Mouse (Mus musculus): ENCODE results near the gene Lrrc4c. TPM values are rescaled to one million over a fixed set of nuclear protein-coding genes. Genes with fewer than 3 reads are reported as not detected.

Lrrc4c gene
- polyA plus RNA-seq, 1 experiment from 2014 or later = 11.1 TPM

- H3K9ac ChIP-seq = no peak overlapping the region
- 82% methylated on average over 8 of the region's 8 CpGs for WGBS
- no peaks in the 10 kb centered on the region for H3K27me3 ChIP-seq
- no peaks in the 10 kb centered on the region for H3K4me1 ChIP-seq
- no peak overlapping the region for H3K27ac ChIP-seq
- H3K4me3 ChIP-seq = no peak overlapping the region
- ATAC-seq (ENCODE audit: low FRiP score) = no peak
- H3K36me3 ChIP-seq = no peaks in the 10 kb centered on the region
- no peak overlapping the region for H3K4me2 ChIP-seq (replicated peaks)
- H3K9me3 ChIP-seq (replicated peaks) = no peaks in the 10 kb centered on the region
Observed at GRCm38 (mm10) chr2:96577701-96578100, 259.7 kb downstream of the Lrrc4c start.

- no peaks in the 10 kb centered on the region for H3K36me3 ChIP-seq
- H3K9me3 ChIP-seq (replicated peaks) = no peaks in the 10 kb centered on the region
- no peaks in the 10 kb centered on the region for H3K4me1 ChIP-seq
- H3K9ac ChIP-seq = no peak overlapping the region
- no peak overlapping the region for H3K4me2 ChIP-seq (replicated peaks)
- no peak for ATAC-seq (ENCODE audit: low FRiP score)
- no peak overlapping the region for H3K27ac ChIP-seq
- 67% methylated on average over 1 of the region's 1 CpGs for WGBS
- H3K27me3 ChIP-seq = no peaks in the 10 kb centered on the region
- no peak overlapping the region for H3K4me3 ChIP-seq
Observed at GRCm38 (mm10) chr2:96580136-96580733, 262.3 kb downstream of the Lrrc4c start.

GRCm38 (mm10) chr2:96585665-96586064, 267.7 kb downstream of the Lrrc4c start:
- Histone ChIP-seq H3K36me3 (no peaks in the 10 kb centered on the region), H3K27ac (no peak overlapping the region), H3K9me3 (replicated peaks) (no peaks in the 10 kb centered on the region), H3K4me2 (replicated peaks) (no peak overlapping the region), H3K27me3 (no peaks in the 10 kb centered on the region), H3K4me3 (no peak overlapping the region), H3K4me1 (no peaks in the 10 kb centered on the region), H3K9ac (no peak overlapping the region)
- no peak for ATAC-seq (ENCODE audit: low FRiP score)
- 8% methylated on average over 4 of the region's 4 CpGs for WGBS

DNA sequence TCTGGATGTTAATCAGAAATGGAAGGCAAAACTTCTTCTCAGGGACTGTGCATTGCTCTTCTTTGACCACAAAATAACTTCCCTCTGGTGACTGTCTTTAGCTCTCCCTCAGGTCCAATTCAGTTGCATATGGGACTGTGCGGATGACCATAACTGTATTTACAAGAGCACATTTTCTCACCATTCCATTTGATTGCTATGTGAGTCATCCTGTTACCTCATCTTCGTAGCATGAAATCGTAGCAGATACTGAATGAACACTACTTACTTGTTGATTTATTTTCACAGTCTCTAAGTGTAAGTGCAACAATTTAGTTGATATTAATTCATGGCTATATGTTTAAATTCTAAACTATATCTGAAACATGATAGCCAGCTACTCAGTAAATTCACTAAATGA, 286.8 kb downstream of the Lrrc4c start:
- H3K9me3 ChIP-seq (replicated peaks) = no peaks in the 10 kb centered on the region
- no peaks in the 10 kb centered on the region for H3K36me3 ChIP-seq
- H3K4me2 ChIP-seq (replicated peaks) = no peak overlapping the region
- no peak overlapping the region for H3K27ac ChIP-seq
- no peaks in the 10 kb centered on the region for H3K4me1 ChIP-seq
- no peak overlapping the region for H3K4me3 ChIP-seq
- H3K27me3 ChIP-seq = no peaks in the 10 kb centered on the region
- no peak for ATAC-seq (ENCODE audit: low FRiP score)
- 93% methylated on average over 3 of the region's 3 CpGs for WGBS
- H3K9ac ChIP-seq = no peak overlapping the region

DNA sequence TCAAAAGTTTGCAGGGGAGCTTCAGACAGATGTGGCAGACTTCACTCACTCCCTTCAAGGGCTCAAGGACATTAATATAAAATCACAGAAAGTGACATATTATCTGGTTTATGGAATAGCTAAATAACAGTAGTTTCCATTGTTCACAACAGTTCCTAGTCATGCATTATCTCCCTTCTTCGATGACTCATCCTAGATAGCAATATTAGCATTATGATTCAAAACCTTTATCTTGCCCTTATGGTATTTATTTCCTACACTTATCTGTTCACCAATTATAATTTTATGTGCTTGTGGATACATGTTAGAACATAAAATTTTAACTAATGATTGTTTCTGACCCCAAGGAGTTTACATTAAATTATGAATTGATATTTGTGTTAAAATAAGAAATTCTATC, 296.2 kb downstream of the Lrrc4c start:
- Histone ChIP-seq H3K4me3 (no peak overlapping the region), H3K36me3 (no peaks in the 10 kb centered on the region), H3K9ac (no peak overlapping the region), H3K4me2 (replicated peaks) (no peak overlapping the region), H3K4me1 (no peaks in the 10 kb centered on the region), H3K9me3 (replicated peaks) (no peaks in the 10 kb centered on the region), H3K27ac (no peak overlapping the region), H3K27me3 (no peaks in the 10 kb centered on the region)
- ATAC-seq (ENCODE audit: low FRiP score) = no peak
- 93% methylated on average over 1 of the region's 1 CpGs for WGBS

DNA sequence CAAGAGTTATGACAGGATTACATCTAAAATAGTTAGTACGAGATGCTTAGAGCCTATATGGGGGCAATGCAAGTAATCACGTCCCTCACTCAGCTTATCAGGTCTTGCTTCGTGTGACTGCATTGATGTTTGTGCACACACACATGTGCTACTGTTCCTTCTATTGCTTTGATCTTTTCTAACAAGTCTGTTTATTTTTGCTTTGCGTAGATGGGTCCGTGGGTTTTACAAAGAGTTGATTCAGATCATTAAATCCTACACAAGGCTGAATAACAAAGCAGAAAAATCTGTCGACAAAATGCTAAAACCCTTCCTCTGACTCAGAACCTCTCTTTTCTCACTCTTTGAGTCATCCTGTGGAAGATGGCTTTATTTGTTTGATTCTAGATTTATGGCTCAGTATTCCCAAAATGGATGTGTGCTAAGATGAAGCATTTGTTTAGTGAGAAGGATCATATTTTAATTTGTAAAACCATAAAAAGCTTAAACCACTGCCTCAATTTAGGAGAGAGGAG, 300.8 kb downstream of the Lrrc4c start:
- no peaks in the 10 kb centered on the region for H3K4me1 ChIP-seq
- H3K27me3 ChIP-seq = no peaks in the 10 kb centered on the region
- no peak overlapping the region for H3K4me2 ChIP-seq (replicated peaks)
- 77% methylated on average over 6 of the region's 6 CpGs for WGBS
- H3K4me3 ChIP-seq = no peak overlapping the region
- no peak for ATAC-seq (ENCODE audit: low FRiP score)
- H3K27ac ChIP-seq = no peak overlapping the region
- no peaks in the 10 kb centered on the region for H3K36me3 ChIP-seq
- H3K9ac ChIP-seq = no peak overlapping the region
- no peaks in the 10 kb centered on the region for H3K9me3 ChIP-seq (replicated peaks)

- H3K4me2 ChIP-seq (replicated peaks) = no peak overlapping the region
- H3K27ac ChIP-seq = no peak overlapping the region
- no peak overlapping the region for H3K9ac ChIP-seq
- no peak for ATAC-seq (ENCODE audit: low FRiP score)
- no peaks in the 10 kb centered on the region for H3K4me1 ChIP-seq
- H3K27me3 ChIP-seq = no peaks in the 10 kb centered on the region
- H3K9me3 ChIP-seq (replicated peaks) = no peaks in the 10 kb centered on the region
- no peak overlapping the region for H3K4me3 ChIP-seq
- WGBS = 29% methylated on average over 4 of the region's 4 CpGs
- H3K36me3 ChIP-seq = no peaks in the 10 kb centered on the region
Observed at GRCm38 (mm10) chr2:96667113-96667512, 349.1 kb downstream of the Lrrc4c start.

GRCm38 (mm10) chr2:96681806-96682205, 363.8 kb downstream of the Lrrc4c start:
- no peaks in the 10 kb centered on the region for H3K9me3 ChIP-seq (replicated peaks)
- H3K4me3 ChIP-seq = no peak overlapping the region
- WGBS = 83% methylated on average over 4 of the region's 4 CpGs
- H3K36me3 ChIP-seq = no peaks in the 10 kb centered on the region
- no peaks in the 10 kb centered on the region for H3K4me1 ChIP-seq
- ATAC-seq (ENCODE audit: low FRiP score) = no peak
- no peaks in the 10 kb centered on the region for H3K27me3 ChIP-seq
- no peak overlapping the region for H3K27ac ChIP-seq
- H3K4me2 ChIP-seq (replicated peaks) = no peak overlapping the region
- H3K9ac ChIP-seq = no peak overlapping the region

- Histone ChIP-seq H3K27ac (no peak overlapping the region), H3K36me3 (no peaks in the 10 kb centered on the region), H3K9ac (no peak overlapping the region), H3K4me2 (replicated peaks) (no peak overlapping the region), H3K9me3 (replicated peaks) (no peaks in the 10 kb centered on the region), H3K4me1 (no peaks in the 10 kb centered on the region), H3K4me3 (no peak overlapping the region), H3K27me3 (no peaks in the 10 kb centered on the region)
- 71% methylated on average over 1 of the region's 1 CpGs for WGBS
- ATAC-seq (ENCODE audit: low FRiP score) = no peak
Observed at GRCm38 (mm10) chr2:96685328-96685727, 367.4 kb downstream of the Lrrc4c start.

DNA sequence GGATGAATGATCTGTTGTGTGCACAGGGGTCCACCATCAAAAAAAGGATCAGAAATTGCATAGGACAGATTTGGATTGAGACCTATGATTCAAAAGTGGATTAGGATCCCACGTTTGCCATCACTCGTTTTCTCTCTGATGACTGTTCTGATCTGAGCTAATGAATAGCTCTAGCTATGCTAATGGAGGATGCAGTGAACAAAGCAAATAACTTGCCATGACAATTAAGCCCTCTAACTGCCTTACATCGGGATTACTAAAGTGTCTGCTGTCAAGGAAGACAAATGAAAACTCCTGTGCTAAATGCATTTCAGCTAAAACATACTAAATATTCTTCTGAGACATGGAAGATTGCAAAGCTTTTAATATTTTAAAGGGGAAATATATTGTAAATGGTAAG, 387.0 kb downstream of the Lrrc4c start:
- no peaks in the 10 kb centered on the region for H3K4me1 ChIP-seq
- WGBS = 20% methylated on average over 3 of the region's 3 CpGs
- H3K9me3 ChIP-seq (replicated peaks) = no peaks in the 10 kb centered on the region
- no peak overlapping the region for H3K27ac ChIP-seq
- H3K27me3 ChIP-seq = no peaks in the 10 kb centered on the region
- no peak overlapping the region for H3K9ac ChIP-seq
- H3K4me3 ChIP-seq = no peak overlapping the region
- no peak overlapping the region for H3K4me2 ChIP-seq (replicated peaks)
- ATAC-seq (ENCODE audit: low FRiP score) = no peak
- no peaks in the 10 kb centered on the region for H3K36me3 ChIP-seq

GRCm38 (mm10) chr2:96707772-96708350, 389.9 kb downstream of the Lrrc4c start:
- ATAC-seq (ENCODE audit: low FRiP score) = no peak

GRCm38 (mm10) chr2:96714561-96714960, 396.6 kb downstream of the Lrrc4c start:
- no peak overlapping the region for H3K4me3 ChIP-seq
- WGBS = 86% methylated on average over 7 of the region's 7 CpGs
- ATAC-seq (ENCODE audit: low FRiP score) = no peak
- no peaks in the 10 kb centered on the region for H3K27me3 ChIP-seq
- no peak overlapping the region for H3K27ac ChIP-seq
- no peaks in the 10 kb centered on the region for H3K36me3 ChIP-seq
- no peaks in the 10 kb centered on the region for H3K4me1 ChIP-seq
- H3K9me3 ChIP-seq (replicated peaks) = no peaks in the 10 kb centered on the region
- H3K9ac ChIP-seq = no peak overlapping the region
- H3K4me2 ChIP-seq (replicated peaks) = no peak overlapping the region

More at GRCm38 (mm10) chr2:96707772-96708350, 389.9 kb downstream of the Lrrc4c start:
- Histone ChIP-seq H3K9ac (no peak overlapping the region), H3K36me3 (no peaks in the 10 kb centered on the region), H3K27me3 (no peaks in the 10 kb centered on the region), H3K9me3 (replicated peaks) (no peaks in the 10 kb centered on the region), H3K4me2 (replicated peaks) (no peak overlapping the region), H3K27ac (no peak overlapping the region), H3K4me3 (no peak overlapping the region), H3K4me1 (no peaks in the 10 kb centered on the region)
- WGBS = 71% methylated on average over 4 of the region's 4 CpGs

DNA sequence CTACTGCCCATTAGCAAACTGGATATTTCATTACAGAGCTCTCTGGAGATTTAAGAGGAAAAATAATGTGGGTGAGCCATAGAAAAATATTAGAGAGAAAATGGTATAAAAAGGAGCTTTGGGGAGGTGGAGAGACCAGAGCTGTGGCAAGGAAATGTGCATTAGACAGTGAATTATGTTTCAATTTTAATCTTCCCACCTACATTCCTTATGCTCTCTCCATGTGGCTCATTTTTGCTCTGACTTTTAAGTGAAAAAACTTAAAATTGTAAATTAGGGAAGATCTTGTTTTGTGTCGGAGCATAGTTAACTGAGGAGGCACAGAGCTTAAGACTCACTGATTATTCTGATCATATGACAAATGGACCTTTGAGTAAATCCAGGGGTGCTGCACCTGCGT, 399.4 kb downstream of the Lrrc4c start:
- no peak overlapping the region for H3K27ac ChIP-seq
- H3K4me2 ChIP-seq (replicated peaks) = no peak overlapping the region
- no peak overlapping the region for H3K9ac ChIP-seq
- 85% methylated on average over 2 of the region's 2 CpGs for WGBS
- H3K4me1 ChIP-seq = no peaks in the 10 kb centered on the region
- no peaks in the 10 kb centered on the region for H3K36me3 ChIP-seq
- H3K9me3 ChIP-seq (replicated peaks) = no peaks in the 10 kb centered on the region
- ATAC-seq (ENCODE audit: low FRiP score) = no peak
- H3K27me3 ChIP-seq = no peaks in the 10 kb centered on the region
- no peak overlapping the region for H3K4me3 ChIP-seq

Data from hindbrain, embryonic 12.5 days (tissue).